Mouse (Mus musculus) urinary bladder, adult 2 months (tissue): ENCODE measurements around the gene Pwwp2b. TPM values are rescaled to one million over a fixed set of nuclear protein-coding genes. Genes with fewer than 3 reads are reported as not detected.

Source experiments
- DNase-seq: peaks from one replicate; pipeline ENCODE4 v3.0.0; 2022; ENCODE audit warnings: low spot score
- polyA plus RNA-seq: library from polyadenylated mRNA; depleted of rRNA; stranded (reverse); fragments of >200 nt; gene quantifications from 2 replicates; pipeline ENCODE4 v1.2.3, GENCODE M21; 2012

Gene Pwwp2b
- polyA plus RNA-seq, 1 experiment = 35.8 TPM

- DNase-seq = no peak
These were observed 16.1 kb downstream of the Pwwp2b start for GRCm38 (mm10) chr7:139264337-139264736.

GRCm38 (mm10) chr7:139265634-139266033 lies 17.4 kb downstream of the Pwwp2b start:
- no peak for DNase-seq

- no peak for DNase-seq
These were observed 18.1 kb downstream of the Pwwp2b start for GRCm38 (mm10) chr7:139266431-139266830.

- DNase-seq = no peak
These were observed 18.9 kb downstream of the Pwwp2b start for GRCm38 (mm10) chr7:139266886-139267870.

GRCm38 (mm10) chr7:139270738-139271137 lies 22.5 kb downstream of the Pwwp2b start:
- no peak for DNase-seq

GRCm38 (mm10) chr7:139271871-139272270 lies 23.6 kb downstream of the Pwwp2b start:
- DNase-seq = no peak

GRCm38 (mm10) chr7:139272639-139273396 lies 24.5 kb downstream of the Pwwp2b start:
- no peak for DNase-seq

- DNase-seq = no peak
These were observed 25.1 kb downstream of the Pwwp2b start for GRCm38 (mm10) chr7:139273397-139273719.

GRCm38 (mm10) chr7:139275586-139275985 lies 27.3 kb downstream of the Pwwp2b start:
- no peak for DNase-seq

GRCm38 (mm10) chr7:139276150-139276549 lies 27.9 kb downstream of the Pwwp2b start:
- no peak for DNase-seq

GRCm38 (mm10) chr7:139277536-139277935 lies 29.3 kb downstream of the Pwwp2b start:
- no peak for DNase-seq

GRCm38 (mm10) chr7:139279571-139279970 lies 31.3 kb downstream of the Pwwp2b start:
- no peak for DNase-seq

- no peak for DNase-seq
These were observed 31.8 kb downstream of the Pwwp2b start for GRCm38 (mm10) chr7:139280044-139280443.

- DNase-seq = no peak
These were observed 32.9 kb downstream of the Pwwp2b start for GRCm38 (mm10) chr7:139281195-139281594.

GRCm38 (mm10) chr7:139282037-139282436 lies 33.8 kb downstream of the Pwwp2b start:
- no peak for DNase-seq

- DNase-seq = no peak
These were observed 37.1 kb downstream of the Pwwp2b start for GRCm38 (mm10) chr7:139285295-139285943.

- DNase-seq = no peak
These were observed 40.3 kb downstream of the Pwwp2b start for GRCm38 (mm10) chr7:139288540-139288939.

GRCm38 (mm10) chr7:139293350-139293749 lies 45.1 kb downstream of the Pwwp2b start:
- no peak for DNase-seq

- DNase-seq = no peak
These were observed 45.8 kb downstream of the Pwwp2b start for GRCm38 (mm10) chr7:139294076-139294475.

- no peak for DNase-seq
These were observed 47.4 kb downstream of the Pwwp2b start for GRCm38 (mm10) chr7:139295653-139296052.

GRCm38 (mm10) chr7:139296552-139297100 lies 48.3 kb downstream of the Pwwp2b start:
- no peak for DNase-seq

- no peak for DNase-seq
These were observed 50.2 kb downstream of the Pwwp2b start for GRCm38 (mm10) chr7:139298446-139298845.
